Mouse (Mus musculus) hindlimb bud, embryonic 11.5 days (tissue): ENCODE measurements around the gene Akt3.

Experiments used
- DNase-seq: peaks from one replicate; pipeline ENCODE4 v3.0.0-alpha.2; 2012; ENCODE audit warnings: low read depth, low spot score; ENCODE audit errors: extremely low spot score

Gene Akt3

GRCm38 (mm10) chr1:177013313-177013712, 244.7 kb downstream of the Akt3 start:
- no peak for DNase-seq

- DNase-seq: no peak
Observed at GRCm38 (mm10) chr1:177012774-177013173, 245.2 kb downstream of the Akt3 start.

GRCm38 (mm10) chr1:177011688-177012087, 246.3 kb downstream of the Akt3 start:
- DNase-seq: no peak

- no peak for DNase-seq
Observed at GRCm38 (mm10) chr1:177010607-177011302, 247.2 kb downstream of the Akt3 start.

- DNase-seq: no peak
Observed at GRCm38 (mm10) chr1:177010041-177010440, 248.0 kb downstream of the Akt3 start.

GRCm38 (mm10) chr1:177008777-177009176, 249.2 kb downstream of the Akt3 start:
- no peak for DNase-seq

- DNase-seq: no peak
Observed at GRCm38 (mm10) chr1:177007405-177007804, 250.6 kb downstream of the Akt3 start.

GRCm38 (mm10) chr1:177004041-177004741, 253.8 kb downstream of the Akt3 start:
- DNase-seq: no peak

GRCm38 (mm10) chr1:177002951-177003350, 255.1 kb downstream of the Akt3 start:
- DNase-seq: no peak

GRCm38 (mm10) chr1:176999011-176999410, 259.0 kb downstream of the Akt3 start:
- peak; percentile 67 for DNase-seq

- no peak for DNase-seq
Observed at GRCm38 (mm10) chr1:176997711-176998689, 260.0 kb downstream of the Akt3 start.

GRCm38 (mm10) chr1:176997254-176997653, 260.7 kb downstream of the Akt3 start:
- no peak for DNase-seq

GRCm38 (mm10) chr1:176996630-176997201, 261.3 kb downstream of the Akt3 start:
- DNase-seq: no peak

GRCm38 (mm10) chr1:176996166-176996565, 261.8 kb downstream of the Akt3 start:
- DNase-seq: no peak

GRCm38 (mm10) chr1:176995419-176995775, 262.6 kb downstream of the Akt3 start:
- DNase-seq: no peak

GRCm38 (mm10) chr1:176994707-176995418, 263.1 kb downstream of the Akt3 start:
- DNase-seq: peak; percentile 20

- no peak for DNase-seq
Observed at GRCm38 (mm10) chr1:176994087-176994486, 263.9 kb downstream of the Akt3 start.

GRCm38 (mm10) chr1:176993141-176994010, 264.6 kb downstream of the Akt3 start:
- DNase-seq: no peak

GRCm38 (mm10) chr1:176992517-176992916, 265.5 kb downstream of the Akt3 start:
- no peak for DNase-seq
